Mouse (Mus musculus) left cerebral cortex, adult 2 months (tissue): ENCODE measurements around the gene Nxn. TPM values are rescaled to one million over a fixed set of nuclear protein-coding genes. Genes with fewer than 3 reads are reported as not detected.
A peak's percentile ranks its signal among the peaks of the same experiment; 100 is the strongest.

ENCODE experiments used
- DNase-seq, 2 experiments: peaks; one replicate each; pipeline ENCODE4 v3.0.0; 2021 to 2022; ENCODE audit warnings: low spot score in 2 of 2, mixed read lengths in 1 of 2; ENCODE audit errors: extremely low spot score in 1 of 2
- H3K27ac ChIP-seq: fragments of 200-600 bp; 2 replicates; pipeline ENCODE4 v1.8.1; 2022
- H3K4me3 ChIP-seq: fragments of 200-600 bp; 2 replicates; pipeline ENCODE4 v1.8.1; 2022
- CTCF ChIP-seq: fragments of 200-600 bp; IDR thresholded peaks from 2 replicates; pipeline ENCODE4 v1.8.1; 2022; ENCODE audit warnings: antibody characterized with exemption, mild to moderate bottlenecking, moderate library complexity
- intact Hi-C: fragments of 180-260 bp; cut with DNase I; formaldehyde crosslinking; loops from one replicate; pipeline ENCODE4 v1.15.1; 2025
- total RNA-seq, 2 experiments: library from RNA; stranded (reverse); gene quantifications; 2 replicates each; pipeline ENCODE4 v1.2.3; 2021

The Nxn gene
- total RNA-seq, 2 experiments from 2014 or later = 11.2 TPM

DNA sequence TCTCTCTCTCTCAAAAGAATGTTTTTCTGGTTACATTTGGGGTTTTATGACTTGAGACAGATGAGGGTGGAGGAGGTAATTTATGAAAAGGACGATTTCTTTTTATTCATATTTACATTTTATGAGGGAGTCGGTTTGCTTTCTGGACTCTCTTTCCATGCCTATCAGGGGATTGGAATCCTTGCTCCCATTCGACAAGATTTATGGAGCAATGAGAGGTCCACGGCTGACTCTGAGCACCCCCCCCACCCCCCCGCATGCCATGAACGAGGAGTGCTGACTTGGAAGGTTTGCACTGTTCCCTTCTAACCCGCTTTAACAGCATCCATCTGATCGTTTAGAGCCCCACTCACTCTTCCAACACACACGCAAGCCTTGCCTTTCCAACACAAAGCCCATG is 74.1 kb downstream of the Nxn start:
- intact Hi-C loops = loop anchor here (5.0 kb wide), 1 partner anchor 58 kb away; no protein-coding TSS in a partner anchor
- no peak for TF ChIP-seq CTCF
- no peak for DNase-seq
- Histone ChIP-seq H3K27ac (no peak overlapping the region), H3K4me3 (no peak overlapping the region)

DNA sequence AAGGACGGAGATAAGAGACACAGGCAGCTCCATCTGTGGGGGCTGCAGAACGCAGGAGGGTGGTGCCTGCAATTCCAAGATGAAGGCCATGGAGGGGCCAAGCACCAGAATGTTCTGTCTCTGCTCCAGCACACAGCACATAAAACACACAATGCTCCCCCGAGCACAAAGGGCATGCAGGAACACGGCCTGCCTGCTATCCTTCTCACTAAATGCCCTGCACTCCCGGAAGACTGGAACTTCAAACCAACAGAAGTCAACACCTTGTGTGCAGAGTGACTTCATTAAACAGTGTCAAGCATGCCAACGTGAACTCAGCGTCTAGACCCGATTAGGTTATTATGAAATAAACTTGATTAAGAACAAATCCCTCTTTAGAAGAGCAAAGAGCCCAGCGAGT is 74.7 kb downstream of the Nxn start:
- intact Hi-C loops = no loop called here
- H3K4me3 ChIP-seq = no peak overlapping the region
- no peak for TF ChIP-seq CTCF
- H3K27ac ChIP-seq = no peak overlapping the region
- DNase-seq = no peak

DNA sequence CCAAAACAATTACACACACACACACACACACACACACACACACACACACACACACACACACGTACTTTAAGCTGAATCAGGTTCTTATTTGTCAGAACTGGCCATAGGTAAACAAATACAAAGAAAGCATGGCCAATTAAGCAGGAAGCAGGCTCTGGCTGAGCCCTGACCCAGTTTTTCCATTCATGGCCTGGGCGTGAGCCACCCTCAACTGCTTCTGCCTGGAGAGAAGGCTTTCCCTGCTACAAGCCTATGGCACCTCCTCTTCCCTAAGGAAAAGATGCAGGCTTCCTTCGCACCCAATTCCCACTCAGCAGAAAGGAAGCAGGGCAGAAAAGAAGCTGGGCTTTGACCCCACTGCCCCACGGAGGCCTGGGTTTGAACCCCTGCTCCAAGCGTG is 76.0 kb downstream of the Nxn start:
- Histone ChIP-seq H3K27ac (no peak overlapping the region), H3K4me3 (no peak overlapping the region)
- no peak for TF ChIP-seq CTCF
- intact Hi-C loops = no loop called here
- DNase-seq = no peak

DNA sequence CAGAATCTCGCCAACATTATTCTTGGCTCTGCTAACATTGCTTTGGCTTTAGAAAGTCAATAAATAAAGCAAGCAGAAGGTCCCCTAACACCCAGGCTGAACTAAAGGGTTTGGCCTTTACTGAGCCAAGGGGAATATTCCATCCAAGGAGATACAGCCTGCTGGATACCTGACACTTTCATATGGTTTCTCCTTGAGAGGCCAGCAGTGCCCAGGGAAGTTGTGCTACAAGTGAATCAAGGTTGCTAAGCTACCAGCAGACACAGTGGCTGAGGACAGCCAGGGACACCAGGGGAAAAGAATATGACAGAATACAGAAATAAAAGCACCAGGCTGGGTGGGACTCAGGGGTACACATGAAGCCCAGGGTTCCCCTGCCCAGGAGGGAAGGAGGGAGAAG is 76.9 kb downstream of the Nxn start:
- Histone ChIP-seq H3K4me3 (no peak overlapping the region), H3K27ac (no peak overlapping the region)
- DNase-seq = no peak
- intact Hi-C loops = no loop called here
- no peak for TF ChIP-seq CTCF

DNA sequence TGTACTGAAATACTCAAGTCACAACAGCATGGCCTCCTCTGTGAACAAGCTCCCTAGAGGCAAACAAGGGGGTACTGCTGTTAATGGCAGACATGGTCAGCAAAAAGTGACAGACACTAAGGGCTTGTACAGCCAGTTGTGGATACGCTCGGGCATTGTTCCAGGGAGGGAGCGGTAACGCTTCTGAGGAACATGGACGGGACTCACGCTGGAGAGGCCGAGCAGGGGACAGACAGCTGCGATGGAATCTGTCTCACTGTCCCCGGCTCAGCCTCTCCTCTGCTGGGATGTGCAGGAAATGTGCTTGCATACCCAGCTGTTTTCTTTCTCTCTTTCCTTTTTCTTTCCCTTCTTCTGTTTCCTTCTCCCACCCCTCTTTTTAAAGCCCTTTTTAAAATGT is 78.5 kb downstream of the Nxn start:
- intact Hi-C loops = no loop called here
- H3K27ac ChIP-seq = no peak overlapping the region
- no peak for TF ChIP-seq CTCF
- DNase-seq = no peak
- H3K4me3 ChIP-seq = no peak overlapping the region

DNA sequence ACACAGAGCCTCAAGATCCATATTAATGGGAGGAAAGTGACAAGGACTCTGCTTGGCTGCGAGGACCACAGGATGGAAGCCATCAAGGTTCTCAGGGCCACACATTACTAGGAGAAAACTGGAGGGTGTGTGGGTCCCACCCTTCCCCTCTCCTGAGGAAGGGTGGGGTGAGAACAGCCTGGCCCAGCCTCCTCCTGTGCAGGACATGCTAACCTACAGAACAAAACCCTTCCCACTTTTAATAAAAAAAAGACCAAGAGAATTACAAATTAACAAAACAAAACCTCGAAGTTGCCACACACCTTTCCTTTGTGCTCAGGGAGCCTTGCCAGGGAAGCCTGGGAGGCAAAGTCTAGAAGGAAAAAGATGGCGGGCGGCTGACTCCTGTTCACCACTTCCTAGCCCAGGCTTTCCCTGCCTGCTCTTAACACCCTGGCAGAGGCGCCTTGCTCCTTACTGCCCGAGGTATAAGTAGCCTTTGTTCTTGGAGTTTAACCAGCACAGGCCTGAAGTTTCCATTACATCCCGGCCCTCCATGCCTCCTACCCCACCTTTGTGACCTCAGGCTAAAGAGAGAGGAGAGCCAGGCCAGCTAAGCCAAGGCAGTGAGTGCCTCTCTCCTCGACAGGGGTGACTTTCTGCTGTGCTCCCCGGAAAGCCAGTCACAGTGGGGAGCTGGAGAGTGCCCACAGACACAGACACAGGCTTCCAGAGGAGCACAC is 79.1 kb downstream of the Nxn start:
- Histone ChIP-seq H3K4me3 (no peak overlapping the region), H3K27ac (no peak overlapping the region)
- intact Hi-C loops = no loop called here
- DNase-seq = no peak
- TF ChIP-seq CTCF = no peak

DNA sequence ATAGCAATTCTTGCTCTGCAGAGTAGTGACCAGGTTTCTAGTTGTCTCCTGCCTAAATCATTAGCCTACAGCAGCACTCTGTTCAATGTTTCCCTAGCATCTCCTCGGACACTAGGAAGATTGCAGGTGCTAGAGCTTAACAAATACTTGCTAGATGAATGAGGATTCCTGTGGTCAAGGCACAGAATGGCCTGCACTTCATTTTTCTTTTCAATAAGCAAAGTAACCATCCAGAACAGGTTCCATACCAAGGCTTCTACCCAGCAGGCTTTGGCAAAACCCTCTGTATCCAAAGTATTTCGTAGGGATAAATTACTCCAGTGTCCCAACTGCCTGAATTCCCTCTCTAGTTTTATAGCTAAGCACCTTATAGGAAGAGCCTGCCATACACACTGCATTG is 81.0 kb downstream of the Nxn start:
- intact Hi-C loops = no loop called here
- Histone ChIP-seq H3K27ac (no peak overlapping the region), H3K4me3 (no peak overlapping the region)
- DNase-seq = no peak
- TF ChIP-seq CTCF = no peak

DNA sequence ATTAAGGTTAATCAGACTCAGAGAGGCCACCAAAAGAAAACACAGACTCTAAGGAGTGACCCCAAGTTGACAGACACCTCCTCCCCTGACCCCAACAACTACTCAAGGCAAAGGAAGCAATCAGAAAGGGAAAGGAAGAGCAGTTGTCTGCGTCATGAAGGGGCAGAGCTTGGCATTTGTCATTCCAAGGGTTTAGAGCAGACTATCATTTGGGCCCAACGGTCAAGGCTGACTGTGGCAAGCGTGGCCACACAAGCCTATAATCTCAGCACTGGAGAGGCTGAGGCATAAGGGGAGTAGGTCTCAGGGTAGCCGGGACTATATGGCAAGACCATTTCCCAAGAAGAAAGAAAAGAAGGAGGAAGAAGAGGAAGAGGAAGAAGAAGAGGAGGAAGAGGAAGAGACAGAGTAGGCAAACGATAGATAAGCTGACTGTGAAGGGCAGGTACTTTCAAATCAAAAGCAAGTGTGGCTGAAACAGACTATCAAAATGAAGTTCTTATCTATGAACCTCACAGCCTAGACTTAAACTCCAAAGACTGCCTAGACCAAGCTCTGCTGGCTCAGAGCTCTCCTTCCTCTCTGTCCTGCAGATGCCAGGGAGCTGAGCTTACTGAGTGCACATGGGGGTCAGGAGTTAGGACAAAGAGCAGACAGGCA is 83.0 kb downstream of the Nxn start:
- no peak overlapping the region for H3K4me3 ChIP-seq
- TF ChIP-seq CTCF = no peak
- no peak overlapping the region for H3K27ac ChIP-seq
- DNase-seq = no peak
- intact Hi-C loops = no loop called here

DNA sequence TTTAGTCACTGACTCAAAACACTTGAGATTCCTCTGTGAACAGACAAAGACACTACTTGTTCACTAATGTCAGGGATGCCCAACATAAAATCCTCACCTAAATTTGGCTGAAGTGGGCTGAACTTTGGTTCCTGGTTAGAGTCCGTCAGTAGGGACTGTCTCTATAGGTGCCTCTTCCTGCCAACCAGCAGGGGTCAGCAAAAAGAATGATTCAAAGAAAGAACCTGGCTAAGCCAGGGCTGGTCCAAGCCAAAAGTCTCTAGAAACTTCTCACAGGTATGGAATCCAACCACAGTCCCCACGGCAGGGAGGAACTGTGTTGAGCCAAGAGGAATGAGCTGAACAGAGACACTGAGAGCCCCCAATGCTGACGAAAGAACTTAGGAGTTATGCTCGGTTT is 84.2 kb downstream of the Nxn start:
- no peak overlapping the region for H3K27ac ChIP-seq
- intact Hi-C loops = loop anchor here (5.0 kb wide), 1 partner anchor 57 kb away; no protein-coding TSS in a partner anchor
- TF ChIP-seq CTCF = peak; percentile 50

DNA sequence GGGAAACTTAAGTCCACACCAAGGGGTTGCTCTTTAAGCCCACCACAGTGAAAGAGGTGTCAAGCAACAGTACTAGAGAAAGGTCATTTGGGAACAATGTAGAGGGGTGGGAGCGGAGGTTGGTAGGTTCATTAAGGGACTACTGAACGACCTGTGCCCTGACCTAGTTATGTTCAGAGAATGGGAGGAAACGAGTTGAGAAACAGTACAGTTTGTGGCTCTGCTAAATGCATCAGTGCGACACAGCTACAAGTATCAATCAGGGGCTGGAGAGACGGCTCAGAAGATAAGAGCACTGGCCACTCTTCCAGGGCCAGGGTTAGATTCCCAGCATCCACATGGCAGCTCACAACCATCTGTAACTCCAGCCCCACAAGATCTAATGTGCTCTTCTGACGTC is 84.8 kb downstream of the Nxn start:
- DNase-seq = no peak
- TF ChIP-seq CTCF = no peak
- H3K4me3 ChIP-seq = no peak overlapping the region
- no peak overlapping the region for H3K27ac ChIP-seq
- intact Hi-C loops = loop anchor here (5.0 kb wide), 1 partner anchor 57 kb away; no protein-coding TSS in a partner anchor

More for the DNA sequence above, 84.2 kb downstream of the Nxn start:
- DNase-seq = no peak
- H3K4me3 ChIP-seq = no peak overlapping the region

DNA sequence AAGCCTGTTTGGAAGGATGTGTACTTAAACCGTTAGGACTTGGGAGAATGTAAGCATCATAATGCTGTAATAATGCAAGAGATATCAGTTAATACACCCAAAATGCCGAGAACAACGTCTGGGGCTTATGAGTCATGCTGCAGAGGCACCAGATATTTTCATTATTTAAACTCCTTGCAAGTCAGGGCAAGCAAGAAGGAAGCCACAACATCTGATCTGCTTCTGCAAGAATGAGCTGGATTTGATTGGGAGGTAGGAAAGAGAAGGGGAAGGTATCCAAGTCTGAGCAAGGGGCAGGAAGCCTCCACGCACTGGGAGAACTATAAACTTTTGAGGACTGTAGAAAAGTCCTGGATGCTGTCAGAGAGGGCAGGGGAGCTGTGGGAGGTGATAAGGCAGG is 86.1 kb downstream of the Nxn start:
- H3K27ac ChIP-seq = no peak overlapping the region
- H3K4me3 ChIP-seq = no peak overlapping the region
- intact Hi-C loops = loop anchor here (5.0 kb wide), 1 partner anchor 56 kb away; no protein-coding TSS in a partner anchor

DNA sequence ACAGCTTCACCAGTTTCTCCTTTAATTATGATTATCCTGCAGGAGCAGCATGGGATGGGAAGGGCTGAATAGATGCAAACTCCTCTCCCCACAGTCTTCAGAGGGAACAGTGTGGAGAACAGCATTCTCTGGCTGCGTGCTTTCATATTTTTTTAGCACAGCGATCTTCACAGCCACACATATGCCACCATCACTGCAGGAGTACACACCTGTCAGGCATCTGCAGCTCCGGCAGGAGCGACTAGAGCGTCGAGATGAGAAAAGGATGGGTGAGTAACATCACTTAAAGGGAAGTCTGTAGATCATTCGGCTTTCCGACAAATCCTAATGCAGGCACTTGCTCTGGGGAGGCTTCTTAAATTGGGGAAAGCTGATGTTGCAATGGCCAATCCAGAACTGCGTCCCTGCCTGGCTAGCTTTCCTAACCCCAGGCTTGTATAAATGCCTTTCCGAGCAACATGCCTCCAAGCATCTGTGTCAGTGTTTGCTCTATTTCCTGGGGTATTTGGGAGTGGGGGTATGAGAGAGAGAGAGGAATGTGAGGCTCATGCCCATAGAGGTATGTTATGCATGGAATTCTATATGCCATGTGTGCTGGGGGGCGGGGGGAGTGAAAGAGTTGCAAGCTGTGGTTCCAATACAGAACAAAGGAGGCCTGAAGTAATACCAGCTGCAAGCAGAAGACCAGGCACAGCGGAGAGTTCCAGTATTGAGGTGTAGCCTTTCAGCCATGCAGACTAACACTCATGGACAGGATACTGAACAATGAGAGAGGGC is 87.5 kb downstream of the Nxn start:
- TF ChIP-seq CTCF = no peak
- no peak for DNase-seq
- Histone ChIP-seq H3K27ac (no peak overlapping the region), H3K4me3 (no peak overlapping the region)
- intact Hi-C loops = loop anchor here (5.0 kb wide), 1 partner anchor 54 kb away; no protein-coding TSS in a partner anchor

More for the DNA sequence above, 86.1 kb downstream of the Nxn start:
- no peak for DNase-seq
- TF ChIP-seq CTCF = no peak
